Mouse (Mus musculus) neural tube, embryonic 13.5 days (tissue): ENCODE measurements around the gene Stim2. TPM values are rescaled to one million over a fixed set of nuclear protein-coding genes. Genes with fewer than 3 reads are reported as not detected.

Experiments used
- ATAC-seq: fragments of 200-750 bp; cut with Nextera tagmentation; 2 replicates; pipeline ENCODE4 v1.8.0; 2017; ENCODE audit warnings: low read depth, mild to moderate bottlenecking, moderate TSS enrichment, moderate library complexity
- H3K27ac ChIP-seq: fragments of 300-500 bp; sonication (generic); replicated peaks from 2 replicates; pipeline ENCODE4 v1.5.1; 2015; ENCODE audit warnings: moderate library complexity, mild to moderate bottlenecking, inconsistent platforms
- H3K27me3 ChIP-seq: fragments of 300-500 bp; sonication (generic); 2 replicates; pipeline ENCODE4 v1.6.1; 2015; ENCODE audit warnings: mild to moderate bottlenecking, inconsistent platforms
- H3K36me3 ChIP-seq: fragments of 300-500 bp; sonication (generic); 2 replicates; pipeline ENCODE4 v1.6.1; 2015; ENCODE audit warnings: mild to moderate bottlenecking, inconsistent platforms
- H3K4me1 ChIP-seq: fragments of 300-500 bp; sonication (generic); replicated peaks from 2 replicates; pipeline ENCODE4 v1.6.1; 2015; ENCODE audit warnings: inconsistent platforms
- H3K4me2 ChIP-seq: fragments of 300-500 bp; sonication (generic); 2 replicates; pipeline ENCODE4 v1.6.1; 2015; ENCODE audit warnings: inconsistent platforms, mild to moderate bottlenecking, moderate library complexity
- H3K4me3 ChIP-seq: fragments of 300-500 bp; sonication (generic); 2 replicates; pipeline ENCODE4 v1.5.1; 2015; ENCODE audit warnings: mild to moderate bottlenecking, inconsistent platforms
- H3K9ac ChIP-seq: fragments of 300-500 bp; sonication (generic); 2 replicates; pipeline ENCODE4 v1.6.1; 2015; ENCODE audit warnings: moderate library complexity, mild to moderate bottlenecking, inconsistent platforms
- H3K9me3 ChIP-seq: fragments of 300-500 bp; sonication (generic); 2 replicates; pipeline ENCODE4 v1.6.1; 2016; ENCODE audit warnings: inconsistent platforms
- WGBS: fragments of 180-500 bp; shearing (Covaris S2); methylation state at CpG from one replicate; pipeline ENCODE4 v1.1.7; 2015; 5-methylcytosine and 5-hydroxymethylcytosine counted together
- polyA plus RNA-seq: library from polyadenylated mRNA; unstranded; fragments of >200 nt; fragmentation: Nextera tagmentation; extraction: Ambion mirVana; gene quantifications from 2 replicates; pipeline ENCODE4 v1.2.1, GENCODE M21; 2015

The Stim2 gene
- polyA plus RNA-seq, 1 experiment from 2014 or later, result 29.6 TPM

- Histone ChIP-seq H3K9me3 (no peaks in the 10 kb centered on the region), H3K36me3 (no peaks in the 10 kb centered on the region), H3K4me1 (no peaks in the 10 kb centered on the region), H3K9ac (no peak overlapping the region), H3K4me3 (no peak overlapping the region), H3K27ac (no peak overlapping the region), H3K4me2 (no peak overlapping the region), H3K27me3 (no peaks in the 10 kb centered on the region)
- ATAC-seq, result no peak
- 71% methylated on average over 3 of the region's 3 CpGs for WGBS
Measured at GRCm38 (mm10) chr5:54024610-54025009, 26.3 kb downstream of the Stim2 start.

DNA sequence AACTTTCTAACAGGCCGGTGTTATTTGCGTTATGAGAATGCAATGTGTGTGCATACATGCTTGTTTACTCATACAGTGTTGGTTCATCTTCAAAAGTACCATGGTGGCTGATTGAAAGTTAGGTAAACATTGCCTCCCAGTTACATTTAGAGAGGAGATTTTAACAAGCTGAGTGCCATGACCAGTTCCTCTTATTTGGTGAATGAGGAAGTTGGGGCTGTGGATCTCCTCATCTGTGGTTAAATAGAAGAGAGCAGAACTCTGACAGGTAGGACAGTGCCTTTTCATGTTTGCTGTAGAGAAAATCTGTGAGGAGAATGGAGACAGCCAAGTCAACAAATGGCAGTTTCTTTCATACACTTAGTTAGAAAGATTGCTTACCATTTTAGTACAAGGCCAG lies 27.3 kb downstream of the Stim2 start:
- no peak for ATAC-seq
- Histone ChIP-seq H3K4me3 (no peak overlapping the region), H3K9ac (no peak overlapping the region), H3K27me3 (no peaks in the 10 kb centered on the region), H3K9me3 (no peaks in the 10 kb centered on the region), H3K27ac (no peak overlapping the region), H3K4me1 (no peaks in the 10 kb centered on the region), H3K36me3 (no peaks in the 10 kb centered on the region), H3K4me2 (no peak overlapping the region)
- 96% methylated on average over 2 of the region's 2 CpGs for WGBS

- H3K9ac ChIP-seq, result no peak overlapping the region
- H3K27me3 ChIP-seq, result no peaks in the 10 kb centered on the region
- H3K4me1 ChIP-seq, result no peaks in the 10 kb centered on the region
- H3K9me3 ChIP-seq, result no peaks in the 10 kb centered on the region
- no peaks in the 10 kb centered on the region for H3K36me3 ChIP-seq
- WGBS, result 85% methylated on average over 5 of the region's 5 CpGs
- H3K27ac ChIP-seq, result no peak overlapping the region
- no peak for ATAC-seq
- H3K4me2 ChIP-seq, result no peak overlapping the region
- no peak overlapping the region for H3K4me3 ChIP-seq
Measured at GRCm38 (mm10) chr5:54033217-54033616, 34.9 kb downstream of the Stim2 start.

- Histone ChIP-seq H3K4me3 (no peak overlapping the region), H3K4me2 (no peak overlapping the region), H3K27ac (no peak overlapping the region), H3K36me3 (no peaks in the 10 kb centered on the region), H3K27me3 (no peaks in the 10 kb centered on the region), H3K9me3 (no peaks in the 10 kb centered on the region), H3K4me1 (peaks cover 1% of the 10 kb centered on the region), H3K9ac (no peak overlapping the region)
- 55% methylated on average over 1 of the region's 1 CpGs for WGBS
- no peak for ATAC-seq
Measured at GRCm38 (mm10) chr5:54034680-54035079, 36.4 kb downstream of the Stim2 start.

DNA sequence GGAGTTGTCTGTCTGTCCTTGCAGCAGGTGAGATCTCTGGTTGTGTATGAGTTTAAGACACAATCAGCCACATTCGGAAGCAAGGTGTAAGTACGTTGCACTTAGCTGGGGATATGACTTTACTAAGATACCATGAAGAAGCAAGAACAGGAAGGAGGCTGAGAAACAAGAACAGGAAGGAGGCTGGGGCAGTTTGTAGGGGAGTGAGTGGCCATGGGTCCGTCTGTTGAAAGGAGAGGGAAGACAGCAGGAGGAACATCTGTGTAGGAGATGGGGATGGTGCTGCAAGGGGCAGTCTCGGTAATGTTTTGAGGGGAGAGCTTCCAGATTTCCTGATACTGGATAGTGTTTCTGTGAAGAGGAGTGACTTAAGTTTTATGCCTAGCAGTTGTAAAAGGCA lies 40.3 kb downstream of the Stim2 start:
- H3K36me3 ChIP-seq, result no peaks in the 10 kb centered on the region
- H3K4me2 ChIP-seq, result no peak overlapping the region
- no peak overlapping the region for H3K27ac ChIP-seq
- H3K27me3 ChIP-seq, result no peaks in the 10 kb centered on the region
- WGBS, result 73% methylated on average over 4 of the region's 4 CpGs
- no peaks in the 10 kb centered on the region for H3K9me3 ChIP-seq
- no peak overlapping the region for H3K4me3 ChIP-seq
- peaks cover 8% of the 10 kb centered on the region for H3K4me1 ChIP-seq
- ATAC-seq, result no peak
- H3K9ac ChIP-seq, result no peak overlapping the region

- no peak overlapping the region for H3K4me2 ChIP-seq
- no peak overlapping the region for H3K9ac ChIP-seq
- no peaks in the 10 kb centered on the region for H3K36me3 ChIP-seq
- H3K27ac ChIP-seq, result no peak overlapping the region
- H3K4me1 ChIP-seq, result peaks cover 8% of the 10 kb centered on the region
- no peaks in the 10 kb centered on the region for H3K9me3 ChIP-seq
- ATAC-seq, result no peak
- 87% methylated on average over 8 of the region's 8 CpGs for WGBS
- H3K4me3 ChIP-seq, result no peak overlapping the region
- no peaks in the 10 kb centered on the region for H3K27me3 ChIP-seq
Measured at GRCm38 (mm10) chr5:54040527-54040926, 42.2 kb downstream of the Stim2 start.

- no peaks in the 10 kb centered on the region for H3K36me3 ChIP-seq
- WGBS, result 78% methylated on average over 7 of the region's 7 CpGs
- no peak overlapping the region for H3K4me3 ChIP-seq
- H3K9ac ChIP-seq, result no peak overlapping the region
- no peaks in the 10 kb centered on the region for H3K27me3 ChIP-seq
- no peak overlapping the region for H3K4me2 ChIP-seq
- peaks cover 8% of the 10 kb centered on the region for H3K4me1 ChIP-seq
- ATAC-seq, result no peak
- no peaks in the 10 kb centered on the region for H3K9me3 ChIP-seq
- H3K27ac ChIP-seq, result no peak overlapping the region
Measured at GRCm38 (mm10) chr5:54042013-54042412, 43.7 kb downstream of the Stim2 start.

GRCm38 (mm10) chr5:54045523-54045922 lies 47.2 kb downstream of the Stim2 start:
- Histone ChIP-seq H3K9ac (no peak overlapping the region), H3K27ac (no peak overlapping the region), H3K27me3 (no peaks in the 10 kb centered on the region), H3K36me3 (no peaks in the 10 kb centered on the region), H3K4me1 (peaks cover 12% of the 10 kb centered on the region; the same call in 1 of the 2 replicates), H3K4me3 (no peak overlapping the region), H3K9me3 (no peaks in the 10 kb centered on the region), H3K4me2 (no peak overlapping the region)
- WGBS, result 89% methylated on average over 3 of the region's 3 CpGs
- ATAC-seq, result no peak

- Histone ChIP-seq H3K4me2 (no peak overlapping the region), H3K36me3 (no peaks in the 10 kb centered on the region), H3K9ac (no peak overlapping the region), H3K4me3 (no peak overlapping the region), H3K27me3 (no peaks in the 10 kb centered on the region), H3K9me3 (no peaks in the 10 kb centered on the region), H3K27ac (no peak overlapping the region), H3K4me1 (peaks cover 12% of the 10 kb centered on the region; the same call in 1 of the 2 replicates)
- no peak for ATAC-seq
- WGBS, result 65% methylated on average over 1 of the region's 1 CpGs
Measured at GRCm38 (mm10) chr5:54046432-54046831, 48.1 kb downstream of the Stim2 start.

- H3K4me3 ChIP-seq, result no peak overlapping the region
- no peak for ATAC-seq
Measured at GRCm38 (mm10) chr5:54049145-54049733, 50.9 kb downstream of the Stim2 start.

GRCm38 (mm10) chr5:54049940-54050339 lies 51.6 kb downstream of the Stim2 start:
- Histone ChIP-seq H3K4me1 (peaks cover 12% of the 10 kb centered on the region; the same call in 1 of the 2 replicates), H3K4me2 (no peak overlapping the region), H3K27me3 (no peaks in the 10 kb centered on the region), H3K4me3 (no peak overlapping the region), H3K9me3 (no peaks in the 10 kb centered on the region), H3K36me3 (peaks cover 9% of the 10 kb centered on the region; the same call in 1 of the 2 replicates), H3K9ac (no peak overlapping the region), H3K27ac (no peak overlapping the region)
- WGBS, result 76% methylated on average over 5 of the region's 5 CpGs
- ATAC-seq, result no peak

More at GRCm38 (mm10) chr5:54049145-54049733, 50.9 kb downstream of the Stim2 start:
- Histone ChIP-seq H3K27ac (no peak overlapping the region), H3K4me2 (no peak overlapping the region), H3K9ac (no peak overlapping the region), H3K9me3 (no peaks in the 10 kb centered on the region), H3K36me3 (peaks cover 9% of the 10 kb centered on the region; the same call in 1 of the 2 replicates), H3K27me3 (no peaks in the 10 kb centered on the region), H3K4me1 (peaks cover 12% of the 10 kb centered on the region; the same call in 1 of the 2 replicates)
- 64% methylated on average over 4 of the region's 4 CpGs for WGBS

GRCm38 (mm10) chr5:54051056-54051455 lies 52.8 kb downstream of the Stim2 start:
- no peak overlapping the region for H3K4me3 ChIP-seq
- no peak overlapping the region for H3K4me2 ChIP-seq
- WGBS, result 85% methylated on average over 3 of the region's 3 CpGs
- peaks cover 12% of the 10 kb centered on the region for H3K36me3 ChIP-seq
- H3K9me3 ChIP-seq, result no peaks in the 10 kb centered on the region
- peaks cover 12% of the 10 kb centered on the region; the same call in 1 of the 2 replicates for H3K4me1 ChIP-seq
- no peak for ATAC-seq
- no peaks in the 10 kb centered on the region for H3K27me3 ChIP-seq
- no peak overlapping the region for H3K27ac ChIP-seq
- H3K9ac ChIP-seq, result no peak overlapping the region

DNA sequence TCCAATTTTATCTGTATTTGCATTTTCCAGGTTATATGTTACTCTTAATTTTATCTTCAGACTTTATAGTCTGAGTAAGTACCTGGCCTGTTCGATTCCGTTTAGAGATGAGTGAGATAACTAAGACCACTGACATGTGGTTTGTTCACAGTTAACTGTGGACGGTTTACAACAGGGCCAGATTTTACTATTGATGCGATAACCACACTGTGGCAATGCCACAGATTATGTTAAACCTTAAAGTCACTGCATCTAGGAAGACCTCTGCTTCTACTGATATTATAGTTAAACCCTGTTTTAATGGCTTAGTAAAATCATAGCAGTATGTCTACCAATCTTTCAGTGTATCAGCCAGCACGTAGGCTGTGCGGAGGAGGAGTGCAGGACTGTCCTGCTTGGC lies 53.9 kb downstream of the Stim2 start:
- Histone ChIP-seq H3K4me3 (no peak overlapping the region), H3K4me2 (no peak overlapping the region), H3K27ac (no peak overlapping the region), H3K4me1 (peaks cover 12% of the 10 kb centered on the region; the same call in 1 of the 2 replicates), H3K9me3 (no peaks in the 10 kb centered on the region), H3K27me3 (no peaks in the 10 kb centered on the region), H3K36me3 (peaks cover 12% of the 10 kb centered on the region), H3K9ac (no peak overlapping the region)
- ATAC-seq, result no peak
- WGBS, result 92% methylated on average over 6 of the region's 6 CpGs
